Mouse (Mus musculus) liver, embryonic 14.5 days (tissue): ENCODE measurements at regions not wholly inside any gene's neighbourhood (a gene's known extent, or its start where the extent isn't known, plus 50 kb on each side); places are given as distances from the start of the nearest gene placed in this dataset.

Source experiments
- CTCF ChIP-seq: IDR thresholded peaks from 2 replicates; pipeline ENCODE4 v1.5.1; 2016; ENCODE audit warnings: antibody characterized with exemption, low read depth, control low read depth
- EP300 ChIP-seq: IDR thresholded peaks from 2 replicates; pipeline ENCODE4 v1.6.1; 2016; ENCODE audit warnings: antibody characterized with exemption, low read depth

- TF ChIP-seq CTCF: no peak
- no peak for TF ChIP-seq EP300
Measured at GRCm38 (mm10) chr5:64599865-64600288, 203.3 kb upstream of the Klf3 start.
